Mouse (Mus musculus) megakaryocyte, adult 5-6 weeks (primary cell): ENCODE data around the gene Slc2a2. TPM values are rescaled to one million over a fixed set of nuclear protein-coding genes. Genes with fewer than 3 reads are reported as not detected.
A peak's percentile ranks its signal among the peaks of the same experiment; 100 is the strongest.

Experiments
- ATAC-seq: 2 replicates; pipeline ENCODE4 v1.8.0; 2016; ENCODE audit warnings: mild to moderate bottlenecking, inconsistent platforms; ENCODE audit not compliant: poor library complexity, severe bottlenecking
- total RNA-seq, 2 experiments: library from RNA; stranded (forward) in 1 of 2; stranded (reverse) in 1 of 2; fragments of 153-499, 151-499 nt in 1 of 2; fragments of 221-1000, 200-1000 nt in 1 of 2; gene quantifications; 2 replicates each; pipeline versions ENCODE4 v1.2.3 to v1.2.4; 2015 to 2017

Slc2a2 gene
- total RNA-seq (2015) = not detected in 2 replicates
- not detected in 2 replicates for total RNA-seq (2017)

DNA sequence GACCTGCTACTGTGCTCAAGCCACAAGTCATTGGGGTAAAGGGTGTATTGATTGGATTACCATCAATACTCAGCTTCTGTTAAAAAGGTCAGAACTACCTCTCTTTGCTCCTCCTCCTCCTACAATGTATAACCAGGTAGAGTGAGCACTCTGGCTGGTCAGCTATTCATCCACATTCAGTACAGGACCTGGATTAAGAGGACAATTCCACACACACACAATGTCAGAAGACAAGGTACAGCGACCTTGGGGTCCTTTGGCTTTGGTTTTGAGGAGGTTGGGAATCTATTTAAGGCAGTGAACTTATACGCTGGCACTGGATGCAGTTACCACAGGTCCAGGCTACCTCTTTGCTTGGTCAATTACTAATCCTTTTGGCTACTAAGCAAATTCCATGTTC lies at the start of gene Slc2a2:
TSS of gene Slc2a2 (plus strand) at position 107 of the 400 bp plus-strand sequence.
- ATAC-seq = no peak

DNA sequence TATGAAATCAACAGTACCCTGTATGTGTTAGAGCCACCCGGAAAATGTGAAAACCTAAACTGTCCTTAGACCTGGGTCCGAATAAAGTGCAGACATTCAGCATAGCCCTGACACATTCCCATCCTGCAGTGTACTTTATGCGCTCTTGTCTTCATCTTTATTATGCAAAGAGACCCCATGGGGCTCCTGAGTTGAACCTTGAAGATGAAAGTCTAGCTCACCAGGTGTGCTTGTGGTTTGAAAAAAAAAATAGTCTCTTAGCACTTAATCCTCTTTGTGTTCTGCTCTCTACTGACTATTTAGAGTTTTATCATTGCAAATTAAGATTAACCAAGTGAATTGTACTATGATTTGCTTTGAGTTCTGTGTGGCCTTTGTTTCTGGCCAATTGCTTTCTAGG lies 45.1 kb upstream of the Slc2a2 start:
- ATAC-seq = no peak

DNA sequence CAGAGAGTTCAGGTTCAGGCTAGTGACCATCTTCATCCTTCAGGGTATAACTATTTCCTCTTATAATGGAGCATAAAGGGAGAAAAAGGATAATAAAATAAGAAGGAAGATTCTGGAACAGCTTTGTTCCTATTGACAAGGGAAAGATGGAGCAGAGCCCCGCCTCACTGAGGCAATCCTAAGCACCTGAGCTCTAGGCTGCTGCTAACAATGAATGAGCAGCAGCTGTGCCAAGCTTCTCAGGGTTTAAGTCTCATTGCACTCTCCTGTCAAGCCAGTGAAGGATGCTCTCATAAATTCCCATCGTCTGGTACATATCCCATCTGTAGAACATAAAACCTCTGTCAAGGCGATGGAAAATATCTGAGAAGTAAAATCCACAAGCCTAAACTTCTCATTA lies 44.7 kb upstream of the Slc2a2 start:
- ATAC-seq = no peak

DNA sequence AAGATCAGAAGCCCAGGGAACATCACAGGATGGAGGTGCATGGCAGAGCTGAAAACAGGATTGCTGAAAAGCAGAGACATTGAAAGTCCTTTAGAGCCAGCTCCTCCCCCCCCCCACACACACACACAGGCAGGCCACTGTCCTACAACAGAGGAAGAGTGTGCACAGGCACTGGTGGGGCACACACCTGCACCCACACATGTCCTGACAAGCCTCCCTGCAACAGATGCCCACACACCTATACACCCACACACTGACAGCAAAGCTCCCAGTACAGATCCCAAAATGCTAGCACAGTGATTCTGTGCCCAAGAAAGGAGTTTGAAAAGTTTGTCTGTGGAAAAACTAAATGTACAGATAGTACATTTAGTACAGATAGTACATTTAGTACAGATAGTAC lies 43.0 kb upstream of the Slc2a2 start:
- ATAC-seq = no peak

DNA sequence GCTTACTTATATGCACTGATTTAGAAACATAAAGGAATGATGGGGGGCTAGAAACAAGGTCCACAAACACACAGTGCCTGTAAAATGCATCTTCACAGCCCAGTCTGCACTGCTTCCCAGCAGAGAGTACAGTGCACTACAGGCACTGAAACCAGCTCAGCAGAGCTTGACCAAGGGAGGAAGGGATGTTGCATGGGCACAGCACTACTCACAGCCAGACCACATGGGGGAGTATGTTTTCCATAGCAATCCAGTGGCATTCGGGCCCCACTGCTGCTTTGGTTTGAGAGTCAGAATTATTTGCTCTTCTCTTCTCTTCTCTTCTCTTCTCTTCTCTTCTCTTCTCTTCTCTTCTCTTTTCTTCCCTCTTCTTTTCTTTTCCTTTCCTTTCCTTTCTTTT lies 39.4 kb upstream of the Slc2a2 start:
- ATAC-seq = no peak

DNA sequence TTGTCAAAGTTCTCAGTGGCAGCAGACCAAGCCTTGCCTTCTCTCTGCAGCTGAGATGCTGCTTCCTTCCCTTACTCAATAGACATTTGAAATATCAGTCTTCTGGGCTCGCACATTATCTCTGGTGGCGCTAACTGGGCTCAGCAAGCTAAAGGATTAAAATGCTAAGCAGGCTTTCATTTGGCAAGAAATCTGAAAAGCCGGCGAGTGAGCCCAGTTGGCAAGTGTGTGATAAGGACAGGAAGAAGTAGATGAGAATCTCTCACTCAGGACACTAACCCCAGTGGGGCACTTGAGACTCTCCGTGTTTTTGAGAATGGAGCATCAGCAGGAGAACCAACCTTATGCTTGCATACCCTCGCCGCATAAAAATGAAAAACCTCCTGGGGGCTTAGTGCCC lies 16.9 kb upstream of the Slc2a2 start:
- no peak for ATAC-seq

DNA sequence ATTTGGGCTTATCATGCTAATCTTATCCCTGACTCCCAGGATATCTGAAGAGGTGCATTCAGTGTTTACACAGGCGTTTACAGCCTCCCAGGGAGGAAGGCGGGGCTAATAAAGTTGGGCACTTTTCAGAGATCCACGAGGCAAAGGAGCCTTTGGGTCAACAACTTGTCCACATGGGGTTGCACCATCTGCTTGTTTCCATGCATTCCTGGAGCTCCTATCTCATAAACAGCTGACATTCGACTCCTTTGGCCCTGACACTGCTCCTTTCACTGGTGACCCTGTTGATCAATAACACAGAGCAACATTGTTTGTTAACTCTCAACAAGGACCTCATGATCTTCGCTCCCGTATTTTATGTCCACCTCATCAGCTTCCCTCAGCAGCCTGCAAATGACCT lies 15.8 kb upstream of the Slc2a2 start:
- no peak for ATAC-seq

DNA sequence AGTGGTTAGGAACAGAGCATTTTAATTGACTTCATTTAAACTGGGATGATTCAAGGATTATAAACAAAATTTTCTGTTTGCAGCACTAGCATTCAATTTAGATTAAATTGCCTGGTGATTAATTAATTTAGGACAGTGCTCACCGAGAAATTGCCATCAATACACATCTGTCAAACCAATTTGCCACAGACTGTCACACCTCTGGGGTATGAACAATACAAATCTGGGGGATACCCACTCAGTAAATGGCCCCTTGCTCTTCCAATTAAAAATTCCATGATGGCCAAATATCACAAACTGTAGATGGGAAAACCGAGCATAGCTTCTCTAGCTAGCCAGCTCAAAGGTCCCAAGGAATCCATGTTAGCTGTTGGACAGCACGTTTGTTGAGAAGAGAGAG lies 15.3 kb upstream of the Slc2a2 start:
- ATAC-seq = no peak

DNA sequence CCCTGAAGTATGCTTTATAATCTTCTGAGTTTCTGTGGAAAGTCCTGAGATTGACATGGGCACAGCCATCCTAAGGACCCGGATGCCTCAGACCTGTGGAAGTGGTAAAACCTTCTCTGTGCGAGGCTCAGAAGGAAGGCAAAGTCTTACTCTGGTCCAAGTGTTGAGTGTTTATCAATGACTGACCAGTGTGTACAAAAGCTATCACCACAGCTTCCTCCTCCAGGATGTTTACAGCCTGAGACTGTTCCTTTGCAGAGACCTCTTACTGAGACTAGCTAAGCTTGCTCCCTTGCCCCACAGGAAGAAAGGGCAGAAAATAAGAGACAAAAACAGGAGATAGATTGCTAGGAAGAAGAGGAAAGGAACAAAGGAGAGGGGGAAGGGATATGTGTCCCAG lies 12.2 kb upstream of the Slc2a2 start:
- no peak for ATAC-seq

DNA sequence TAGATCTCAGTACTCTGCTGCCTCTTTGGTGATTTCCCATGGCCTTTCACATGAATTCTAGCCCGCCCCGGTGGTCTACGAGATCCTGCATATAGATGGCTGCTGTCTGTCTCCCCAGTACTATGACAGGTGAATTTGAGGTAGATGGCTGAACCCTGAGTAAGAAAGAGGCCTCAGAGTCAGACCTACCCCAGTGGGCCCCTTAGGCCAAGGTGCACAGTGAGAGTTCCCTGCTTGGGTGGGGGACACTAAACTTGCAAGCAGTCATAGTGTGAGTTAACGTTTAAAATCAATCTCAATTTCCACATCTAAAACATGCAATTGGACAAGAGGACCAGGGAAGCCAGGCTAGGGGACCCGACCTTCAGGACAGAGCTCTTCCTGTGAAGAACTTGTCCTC lies 2.9 kb upstream of the Slc2a2 start:
- no peak for ATAC-seq

DNA sequence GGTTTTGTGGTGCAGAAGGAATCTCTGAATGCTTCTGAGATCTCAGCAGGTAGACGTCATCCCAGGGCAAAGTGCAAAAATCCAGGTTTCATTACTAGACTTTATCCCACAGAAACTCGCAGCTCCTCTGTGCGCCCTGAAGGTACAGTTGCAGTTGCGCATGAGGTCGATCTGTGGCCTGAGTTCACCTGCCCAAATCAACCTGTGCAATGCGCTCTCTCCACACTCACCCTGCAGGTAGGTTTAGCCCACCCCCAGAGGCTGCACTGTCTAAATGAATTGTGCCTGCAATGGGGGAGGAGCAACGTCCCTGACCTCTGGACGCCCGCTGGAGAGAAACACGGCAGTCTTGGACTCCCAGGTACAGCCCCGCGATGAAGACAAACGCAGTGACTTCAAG lies 2.1 kb upstream of the Slc2a2 start:
- no peak for ATAC-seq

DNA sequence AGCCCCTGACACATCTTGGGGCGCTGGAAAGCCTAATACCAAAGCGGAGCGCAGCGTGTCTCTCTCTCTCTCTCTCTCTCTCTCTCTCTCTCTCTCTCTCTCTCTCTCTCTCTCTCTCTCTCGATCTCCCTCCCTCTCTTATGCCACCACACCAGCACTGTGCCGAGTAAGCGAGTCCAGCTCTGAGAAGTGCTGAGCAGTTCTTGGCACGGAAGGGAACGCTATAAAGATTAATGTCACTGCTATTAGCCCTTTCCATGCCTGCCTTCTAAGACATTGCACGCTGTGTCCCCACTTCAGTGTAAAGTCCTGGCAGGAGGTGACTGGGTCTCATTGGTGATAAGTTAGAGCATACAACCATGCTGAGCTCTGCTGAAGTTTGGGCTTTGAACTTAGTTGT lies 1.5 kb upstream of the Slc2a2 start:
- ATAC-seq = no peak

DNA sequence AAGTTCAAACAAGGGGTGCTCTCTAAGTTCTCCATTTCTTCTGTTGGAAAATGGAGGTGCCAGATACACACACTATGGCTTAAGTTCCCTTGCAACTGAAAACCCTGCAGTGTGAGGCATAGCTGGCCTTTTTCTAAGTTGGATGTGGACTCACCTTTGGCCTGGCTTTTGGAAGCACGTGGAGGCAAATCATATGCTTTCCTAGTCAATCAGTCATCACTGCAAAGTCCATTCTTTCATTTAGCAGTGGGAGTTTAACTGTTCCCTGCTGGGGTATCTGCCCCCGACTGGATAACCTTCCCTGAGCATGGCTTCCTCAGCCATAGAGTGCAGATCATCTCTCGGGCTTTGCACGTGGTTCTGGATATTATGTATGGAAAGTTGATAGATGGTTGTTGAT lies 1.9 kb downstream of the Slc2a2 start:
- no peak for ATAC-seq

DNA sequence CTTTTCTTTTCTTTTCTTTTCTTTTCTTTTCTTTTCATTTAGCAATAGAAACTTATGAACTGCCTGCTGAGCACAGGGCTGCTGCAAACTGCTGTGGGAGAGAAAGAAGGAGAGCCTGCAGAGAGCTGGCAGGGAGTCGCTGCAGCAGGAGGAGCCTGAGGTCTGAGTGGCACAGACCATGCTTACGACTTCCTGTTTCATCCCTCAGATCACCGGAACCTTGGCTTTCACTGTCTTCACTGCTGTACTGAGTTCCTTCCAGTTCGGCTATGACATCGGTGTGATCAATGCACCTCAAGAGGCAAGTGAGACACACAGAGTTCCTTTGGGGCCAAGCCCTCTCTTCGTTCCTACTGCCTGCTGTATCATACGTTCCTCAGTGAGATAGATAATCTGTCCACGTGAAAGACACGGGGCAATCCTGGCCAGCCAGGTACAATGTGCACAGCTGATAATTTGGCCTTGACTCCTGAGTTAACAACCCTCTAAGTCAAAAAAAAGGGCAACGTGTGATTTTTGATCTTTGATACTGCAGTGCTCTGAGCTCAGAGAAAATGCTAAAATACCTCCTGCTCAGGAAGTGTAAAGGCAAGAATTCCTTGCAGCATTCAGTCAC lies 7.9 kb downstream of the Slc2a2 start:
- no peak for ATAC-seq

DNA sequence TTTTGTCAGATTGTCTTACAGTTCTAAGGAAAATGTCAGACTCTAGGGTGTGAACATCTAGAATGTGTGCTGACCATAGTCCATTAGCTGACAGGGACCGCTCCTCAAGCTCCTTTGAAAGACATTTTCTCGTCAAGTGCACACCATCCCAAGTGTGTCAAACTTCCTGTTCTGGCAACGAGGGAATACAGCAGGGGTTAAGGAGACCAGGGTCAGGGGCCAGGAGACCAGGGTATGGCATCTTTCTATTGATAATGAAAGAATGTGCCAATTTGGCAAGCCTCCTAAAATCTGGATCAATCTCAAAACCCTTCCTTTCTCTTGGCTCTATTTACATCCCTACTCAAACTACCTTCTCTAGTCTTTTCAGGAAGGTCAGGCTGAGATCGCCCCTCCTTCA lies 9.0 kb downstream of the Slc2a2 start:
- ATAC-seq = no peak

DNA sequence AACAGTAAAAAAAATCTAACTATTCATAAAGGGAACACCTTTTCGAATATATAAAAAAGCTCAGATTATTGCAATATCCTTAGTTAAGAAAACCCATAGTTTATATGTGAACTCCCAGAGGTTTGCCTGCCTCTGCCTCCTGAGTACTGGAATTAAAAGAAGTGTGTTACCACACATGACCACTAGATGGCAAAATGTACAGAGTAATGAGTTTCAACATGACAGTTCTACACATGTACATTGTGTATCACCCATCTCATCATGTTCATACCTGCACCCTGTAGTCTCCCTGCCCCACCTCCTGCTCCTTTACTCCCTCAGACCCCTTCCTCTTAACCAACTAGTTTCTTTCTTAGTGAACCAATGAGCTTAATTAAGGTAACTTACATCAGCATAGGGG lies 12.0 kb downstream of the Slc2a2 start:
- ATAC-seq = 0 out of 2 replicates have a peak, but pooled peaks have one; percentile 45

DNA sequence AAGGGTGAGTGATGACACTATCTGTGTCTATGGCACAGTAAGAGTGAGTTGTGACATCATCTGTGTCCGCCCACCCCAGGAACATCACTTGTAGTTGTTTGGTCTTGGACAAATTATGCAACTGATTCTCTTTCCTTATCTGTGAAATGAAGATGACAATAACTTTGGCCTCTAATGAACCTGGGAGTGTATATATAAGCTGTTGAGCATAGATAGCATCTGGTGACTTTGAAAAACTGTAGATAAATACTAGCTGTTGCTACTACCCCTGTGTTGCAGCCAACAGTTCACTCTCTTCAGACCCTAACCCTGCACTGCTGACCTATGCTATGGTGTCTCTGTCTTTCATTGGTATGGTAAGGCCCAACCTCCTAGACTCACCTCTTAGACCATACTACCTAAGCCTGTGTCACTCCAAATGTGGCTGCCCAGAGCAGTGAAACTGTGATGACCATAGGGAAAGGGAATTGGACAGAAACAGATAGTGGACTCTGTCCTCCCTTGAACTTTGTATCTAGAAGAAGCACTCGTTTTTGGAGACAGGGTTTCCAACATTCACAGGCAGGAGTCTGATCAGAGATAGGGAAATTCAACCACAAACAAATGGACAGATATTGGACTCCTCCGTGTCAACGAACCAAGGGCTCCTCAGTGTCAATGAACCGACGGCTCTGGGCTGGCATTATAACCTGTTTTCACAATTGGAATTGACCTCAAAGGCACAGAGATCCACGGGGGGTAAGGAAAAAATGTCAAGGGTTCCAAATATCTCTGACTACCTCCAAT lies 16.4 kb downstream of the Slc2a2 start:
- ATAC-seq = no peak

DNA sequence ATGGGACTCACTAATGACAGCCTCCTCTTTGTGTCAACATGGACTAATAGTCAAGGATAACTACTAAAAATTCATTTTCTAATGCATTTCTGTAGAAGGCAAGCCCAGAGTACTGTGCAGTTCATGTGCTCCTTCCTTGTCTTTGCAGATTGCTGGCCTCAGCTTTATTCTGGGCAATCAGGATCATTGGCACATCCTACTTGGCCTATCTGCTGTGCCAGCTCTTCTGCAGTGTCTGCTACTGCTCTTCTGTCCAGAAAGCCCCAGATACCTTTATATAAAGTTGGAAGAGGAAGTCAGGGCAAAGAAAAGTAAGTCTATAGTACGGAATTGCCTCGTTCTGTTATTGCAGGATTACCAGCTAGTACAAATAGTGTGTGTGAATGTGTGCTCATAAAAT lies 20.8 kb downstream of the Slc2a2 start:
- ATAC-seq = no peak

DNA sequence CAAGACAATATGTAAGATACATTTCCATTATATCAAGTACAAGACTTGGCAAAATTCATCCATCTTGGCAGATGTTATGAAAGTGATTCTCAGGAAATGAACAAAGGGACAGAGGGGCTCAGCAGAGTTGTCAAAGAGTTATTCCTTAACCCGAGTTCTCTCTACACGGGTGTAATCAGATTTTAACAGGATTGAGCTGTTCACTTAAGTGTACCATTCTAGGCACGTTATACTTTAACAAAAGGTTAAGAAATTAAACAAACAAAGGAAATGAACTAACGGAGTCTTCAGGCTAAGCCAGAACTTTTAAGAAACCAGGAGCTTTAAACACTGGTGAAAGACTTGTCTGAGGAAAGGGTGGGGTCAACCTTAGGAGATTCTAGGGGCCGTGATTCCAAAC lies 23.5 kb downstream of the Slc2a2 start:
- ATAC-seq = no peak

DNA sequence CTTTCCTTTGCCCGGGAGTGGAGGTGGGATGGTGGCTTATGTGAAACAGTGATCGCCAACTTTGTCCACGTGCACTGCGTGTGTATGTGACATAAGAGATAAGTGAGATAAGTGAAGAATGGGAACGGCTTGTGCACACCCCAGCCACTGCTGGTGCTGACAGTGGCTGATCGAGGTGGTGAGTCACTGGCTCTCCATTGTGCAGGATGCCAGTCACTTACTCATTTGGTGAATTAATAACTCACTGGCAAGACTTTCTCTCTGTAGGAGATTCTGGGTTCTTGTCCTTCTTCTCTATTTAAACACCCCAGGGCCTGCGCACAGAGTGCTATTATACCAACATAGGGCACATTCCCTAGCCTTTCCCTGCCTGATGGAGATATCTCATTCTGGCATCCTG lies 24.1 kb downstream of the Slc2a2 start:
- ATAC-seq = no peak

DNA sequence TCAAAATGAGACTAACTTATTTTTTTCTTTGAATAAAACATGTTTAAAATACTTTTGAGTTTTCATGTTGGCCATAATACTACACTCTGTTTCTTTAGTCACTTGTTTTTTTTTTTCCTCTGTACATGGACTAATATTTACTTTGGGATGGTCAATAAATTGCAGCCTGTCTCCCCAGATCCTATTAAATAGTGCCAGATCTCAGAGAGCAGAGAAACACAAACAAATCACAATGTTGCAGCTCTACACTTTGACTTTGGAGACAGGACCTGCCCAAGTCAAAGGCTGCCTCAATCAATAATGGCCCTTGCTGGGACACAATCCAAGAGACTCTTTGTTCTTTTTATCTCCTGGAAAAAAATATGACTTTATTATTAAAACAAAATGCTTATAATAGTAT lies 24.8 kb downstream of the Slc2a2 start:
- ATAC-seq = no peak

DNA sequence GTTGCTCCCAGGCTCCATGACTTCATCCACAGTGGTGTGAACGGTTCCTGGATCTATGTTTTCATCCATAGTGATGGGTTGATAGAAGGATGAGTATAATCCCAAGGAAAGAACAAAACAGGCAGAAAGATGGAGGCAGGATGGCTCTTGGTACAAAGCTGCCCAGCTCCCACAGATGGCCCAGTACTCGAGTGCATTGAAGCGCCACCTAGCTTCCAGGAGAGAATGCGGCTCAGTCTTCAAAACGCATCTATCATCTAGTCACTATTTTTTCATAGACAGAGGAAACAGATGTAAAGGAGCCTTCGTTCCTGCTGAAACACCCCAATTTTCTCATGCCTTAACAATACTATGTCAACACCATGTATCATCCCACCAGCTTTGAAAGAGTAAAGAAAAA lies 25.8 kb downstream of the Slc2a2 start:
- no peak for ATAC-seq

DNA sequence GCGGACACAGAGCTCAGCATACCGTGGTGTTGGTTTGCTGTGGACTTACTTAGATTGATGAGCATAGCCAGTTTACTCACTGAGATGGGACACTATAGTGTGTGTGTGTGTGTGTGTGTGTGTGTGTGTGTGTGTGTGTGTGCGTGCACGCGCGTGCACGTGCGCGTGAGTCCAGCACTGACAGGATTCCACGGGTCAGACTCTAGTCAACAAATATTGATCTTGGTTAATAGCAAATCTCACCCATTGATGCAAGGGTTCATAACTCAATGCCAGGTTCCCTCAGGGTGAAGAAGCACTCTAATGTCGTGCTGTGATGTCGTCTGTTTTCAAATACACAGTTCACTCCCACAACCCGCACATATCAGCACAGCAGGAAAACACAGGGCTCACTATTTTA lies 27.5 kb downstream of the Slc2a2 start:
- no peak for ATAC-seq
